Mouse (Mus musculus): ENCODE data around the gene Anks1b. TPM values are rescaled to one million over a fixed set of nuclear protein-coding genes. Genes with fewer than 3 reads are reported as not detected.

Gene Anks1b
- total RNA-seq, 1 experiment from 2014 or later, result not detected

DNA sequence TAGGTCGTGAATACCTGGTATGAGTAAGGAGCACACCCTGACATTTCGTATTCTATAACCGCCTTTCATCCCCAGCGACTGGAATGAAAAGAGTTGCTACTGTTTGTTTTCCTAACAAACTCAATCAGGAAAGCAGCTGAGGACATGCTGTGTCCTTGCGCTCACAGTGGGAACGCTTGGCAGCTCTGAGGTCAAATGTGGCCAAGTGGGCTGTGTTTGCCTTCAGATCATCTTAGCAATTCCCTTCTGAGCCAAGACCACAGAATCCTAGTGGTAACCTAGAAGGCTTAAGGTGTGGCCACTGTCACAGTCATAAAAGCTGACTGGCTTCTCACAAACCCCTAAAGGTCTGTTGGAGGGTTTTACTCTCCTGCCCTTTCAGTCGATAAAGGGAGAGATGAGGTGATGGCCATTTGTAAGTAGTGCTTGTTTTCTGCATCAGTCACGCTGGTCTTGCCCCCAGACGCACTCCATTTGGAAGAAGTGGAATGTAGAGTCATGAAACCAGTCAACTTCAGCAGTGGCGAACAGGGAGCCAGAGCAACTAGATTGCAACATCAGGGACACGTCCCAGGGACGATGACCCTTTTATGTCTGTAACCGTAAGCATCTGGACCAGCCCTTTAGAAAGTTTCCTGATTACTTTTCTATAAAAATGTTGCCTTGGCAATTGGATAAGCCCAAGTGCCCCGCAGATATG is 1068.8 kb downstream of the Anks1b start:
- ATAC-seq (replicated peaks; ENCODE audit: insufficient number of reproducible peaks, low FRiP score, low TSS enrichment, poor library complexity, severe bottlenecking), result no peak

GRCm38 (mm10) chr10:90947043-90947442 is 1073.7 kb downstream of the Anks1b start:
- no peak for ATAC-seq (replicated peaks; ENCODE audit: insufficient number of reproducible peaks, low FRiP score, low TSS enrichment, poor library complexity, severe bottlenecking)

DNA sequence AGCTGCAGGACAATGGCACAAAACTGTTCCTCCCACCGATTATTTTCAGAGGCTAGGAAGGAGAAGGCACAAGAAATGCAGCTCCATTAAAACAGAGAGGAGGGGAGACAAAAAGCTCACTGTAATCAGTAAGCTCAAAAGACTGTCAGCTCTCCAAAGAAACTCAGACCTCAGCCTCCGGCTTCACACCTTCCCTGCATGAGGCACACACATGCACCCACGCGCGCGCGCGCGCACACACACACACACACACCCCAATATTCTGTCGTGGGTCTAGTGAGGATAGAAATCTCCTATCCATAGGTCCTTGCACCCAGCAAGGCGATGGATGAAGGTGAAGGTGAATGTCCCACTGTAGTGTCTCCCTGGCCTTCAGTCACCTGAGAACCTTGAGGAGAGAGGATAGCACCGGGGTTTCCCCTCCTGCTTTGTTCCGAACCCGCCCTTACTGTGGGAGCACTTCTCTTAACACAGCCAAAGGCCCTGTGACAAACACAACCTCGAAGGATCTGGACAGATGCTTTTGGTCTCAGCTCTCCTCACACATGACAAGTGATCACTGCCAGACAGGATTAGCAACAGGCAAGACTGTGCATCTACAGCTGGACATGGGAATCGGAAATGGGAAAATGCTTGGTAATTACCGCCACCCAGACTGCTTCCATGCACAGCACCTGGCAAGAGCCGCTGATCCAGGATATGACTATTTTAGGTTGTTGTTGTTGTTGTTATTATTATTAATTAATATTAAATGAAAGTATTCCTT is 1074.5 kb downstream of the Anks1b start:
- ATAC-seq (replicated peaks; ENCODE audit: insufficient number of reproducible peaks, low FRiP score, low TSS enrichment, poor library complexity, severe bottlenecking), result no peak

DNA sequence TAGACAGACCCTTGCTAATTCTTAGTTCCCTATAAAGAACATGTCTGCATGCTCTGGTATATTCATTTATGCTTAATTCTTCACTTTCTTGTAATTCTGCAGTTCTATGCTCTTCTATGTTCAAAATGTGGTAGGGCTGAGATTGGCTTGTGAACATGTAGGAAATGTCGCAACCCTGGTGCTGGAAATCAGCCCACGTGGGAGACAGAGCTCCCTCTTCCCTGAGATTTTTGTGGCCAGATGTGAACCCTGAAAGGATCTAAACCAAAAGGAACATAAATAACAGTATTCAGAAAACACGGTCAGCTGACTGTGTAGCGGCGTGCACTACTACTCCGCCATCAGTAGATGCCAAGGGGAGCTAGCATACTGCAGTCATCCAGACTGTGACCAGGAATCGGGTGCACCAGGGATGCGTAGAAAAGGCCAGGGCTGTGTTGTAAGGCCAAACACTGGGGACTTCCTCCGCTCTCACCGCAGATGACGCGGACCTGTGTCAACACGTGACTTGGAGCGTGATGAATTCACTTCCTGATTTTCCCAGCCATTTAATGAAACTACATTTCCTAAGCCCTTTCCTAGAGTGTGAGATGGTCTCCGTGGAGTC is 1079.9 kb downstream of the Anks1b start:
- ATAC-seq (replicated peaks; ENCODE audit: insufficient number of reproducible peaks, low FRiP score, low TSS enrichment, poor library complexity, severe bottlenecking), result no peak

GRCm38 (mm10) chr10:90953821-90954220 is 1080.5 kb downstream of the Anks1b start:
- no peak for ATAC-seq (replicated peaks; ENCODE audit: insufficient number of reproducible peaks, low FRiP score, low TSS enrichment, poor library complexity, severe bottlenecking)

DNA sequence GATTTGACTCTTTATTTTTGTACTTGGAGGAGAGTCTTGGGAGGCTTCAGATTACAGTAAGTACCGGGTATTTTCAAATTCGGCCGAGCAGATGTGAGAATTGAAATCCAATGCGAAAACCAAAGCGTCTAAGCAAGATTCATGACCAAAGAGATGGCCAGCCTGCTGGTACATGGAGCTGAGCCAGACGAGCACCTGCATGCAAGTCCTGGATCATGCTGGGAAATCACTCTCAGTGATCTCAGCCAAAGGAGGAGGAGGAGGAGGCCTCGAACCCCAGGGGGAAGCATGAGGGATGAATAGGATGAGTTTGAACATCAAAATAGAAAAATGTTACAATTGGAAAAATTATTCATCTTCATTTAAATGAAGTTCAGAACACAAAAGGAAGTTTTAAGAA is 1087.1 kb downstream of the Anks1b start:
- ATAC-seq (replicated peaks; ENCODE audit: insufficient number of reproducible peaks, low FRiP score, low TSS enrichment, poor library complexity, severe bottlenecking), result no peak

DNA sequence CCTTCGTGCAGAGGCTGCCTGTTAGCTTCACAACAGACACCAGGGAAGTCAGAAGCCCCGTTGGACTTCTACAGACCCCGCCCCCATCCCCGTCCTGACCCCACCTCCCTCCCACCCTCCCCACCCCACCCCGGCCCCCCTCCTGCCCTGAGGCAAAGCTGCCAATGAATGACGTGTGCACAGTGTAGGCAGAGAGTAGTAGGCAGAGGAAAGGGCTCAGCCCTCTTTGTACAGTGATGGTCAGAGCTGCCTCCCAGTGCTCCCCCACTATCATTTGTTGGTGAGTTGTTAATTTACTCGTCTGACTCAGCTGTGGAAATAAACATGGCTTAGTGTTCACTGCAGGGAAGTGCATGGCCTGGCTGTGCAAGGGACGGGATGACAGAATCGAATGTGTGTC is 1091.2 kb downstream of the Anks1b start:
- ATAC-seq (replicated peaks; ENCODE audit: insufficient number of reproducible peaks, low FRiP score, low TSS enrichment, poor library complexity, severe bottlenecking), result no peak

DNA sequence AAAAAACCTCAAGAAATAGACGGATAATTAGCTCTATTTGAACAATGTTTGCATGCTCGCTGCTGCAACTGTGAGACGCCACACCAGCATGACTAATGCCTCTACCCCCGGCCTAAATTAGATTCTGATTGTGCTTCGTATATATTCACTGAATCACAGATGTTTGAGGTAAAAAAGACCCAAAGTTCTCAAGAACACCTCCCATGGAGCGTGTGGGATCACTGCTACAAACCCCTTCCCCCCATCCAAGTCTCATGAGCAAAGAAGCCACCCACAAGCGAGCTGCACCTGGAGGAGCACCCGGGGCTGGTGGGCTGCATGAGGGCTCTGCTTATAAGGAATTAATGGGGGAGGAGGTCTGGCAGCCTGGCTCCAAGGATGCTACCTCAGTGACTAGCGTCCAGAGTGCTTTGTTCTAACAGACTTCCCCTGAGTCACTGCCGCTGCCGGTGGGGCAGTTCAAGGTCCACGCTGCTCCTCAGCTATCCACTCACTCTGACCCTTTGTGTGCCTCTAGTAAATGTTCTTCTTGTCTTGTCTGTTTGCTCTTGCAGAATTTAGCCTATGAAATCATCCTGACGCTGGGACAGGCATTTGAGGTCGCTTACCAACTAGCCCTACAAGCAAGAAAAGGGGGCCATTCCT is 1092.5 kb downstream of the Anks1b start:
- ATAC-seq (replicated peaks; ENCODE audit: insufficient number of reproducible peaks, low FRiP score, low TSS enrichment, poor library complexity, severe bottlenecking), result no peak

DNA sequence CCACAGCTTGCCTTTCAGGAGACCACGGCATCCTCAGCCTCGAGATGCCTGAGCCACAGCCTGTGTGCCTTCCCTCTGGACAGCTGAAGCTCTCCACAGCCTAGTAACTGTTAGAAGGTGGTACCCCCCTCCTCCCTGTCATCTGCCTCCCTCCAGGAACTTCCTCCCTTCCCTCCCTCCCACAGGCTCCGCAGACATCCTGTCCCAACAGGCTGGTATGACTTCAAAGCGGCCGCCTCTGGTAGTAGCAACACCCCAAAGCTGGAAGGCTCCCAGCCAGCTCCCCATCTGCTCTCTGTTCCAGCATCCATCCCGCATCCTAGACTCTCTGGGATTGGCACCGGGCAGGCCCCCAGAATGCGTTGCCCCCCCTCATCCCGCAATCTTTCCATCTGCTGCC is 1093.5 kb downstream of the Anks1b start:
- ATAC-seq (replicated peaks; ENCODE audit: insufficient number of reproducible peaks, low FRiP score, low TSS enrichment, poor library complexity, severe bottlenecking), result no peak

DNA sequence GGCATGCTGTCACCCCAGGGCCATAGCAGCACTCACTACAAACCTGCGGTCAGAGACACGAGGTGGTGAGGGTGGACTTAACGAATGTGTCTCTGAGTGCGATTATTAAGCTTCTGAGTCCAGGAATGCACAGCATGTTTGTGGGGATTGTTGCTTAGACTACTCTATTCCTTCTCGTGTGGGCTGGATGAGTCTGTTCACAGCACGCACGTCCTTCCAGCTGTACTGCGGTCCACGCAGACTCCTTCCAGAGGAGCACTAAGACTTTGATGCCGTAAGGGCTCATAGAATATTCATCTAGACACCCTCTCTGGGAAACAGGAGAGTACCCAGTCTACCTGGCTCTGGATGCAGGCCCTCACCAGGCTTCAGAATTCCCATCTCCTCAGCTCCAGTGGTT is 1094.9 kb downstream of the Anks1b start:
- ATAC-seq (replicated peaks; ENCODE audit: insufficient number of reproducible peaks, low FRiP score, low TSS enrichment, poor library complexity, severe bottlenecking), result no peak

GRCm38 (mm10) chr10:90969355-90970174 is 1096.3 kb downstream of the Anks1b start:
- no peak for ATAC-seq (replicated peaks; ENCODE audit: insufficient number of reproducible peaks, low FRiP score, low TSS enrichment, poor library complexity, severe bottlenecking)

DNA sequence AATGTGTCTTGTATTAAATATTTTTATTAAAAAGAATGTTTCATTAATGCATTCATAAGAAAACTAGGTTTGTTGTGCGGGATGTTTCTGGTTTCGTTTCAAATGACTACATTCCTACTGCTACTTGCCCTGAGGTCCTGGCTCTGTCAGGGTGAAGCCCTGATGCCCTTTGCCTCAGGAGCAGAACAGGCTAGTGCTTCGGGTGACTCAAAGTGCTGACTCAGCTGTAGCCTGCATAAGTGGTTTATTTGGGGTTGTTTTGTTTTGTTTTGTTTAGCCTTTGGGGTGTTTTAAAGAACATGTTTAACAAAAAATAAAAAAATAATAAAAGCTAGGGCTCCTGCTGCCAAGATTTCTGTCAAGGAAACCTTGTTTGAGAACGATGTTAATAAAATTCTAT is 1097.3 kb downstream of the Anks1b start:
- ATAC-seq (replicated peaks; ENCODE audit: insufficient number of reproducible peaks, low FRiP score, low TSS enrichment, poor library complexity, severe bottlenecking), result no peak

- ATAC-seq (replicated peaks; ENCODE audit: insufficient number of reproducible peaks, low FRiP score, low TSS enrichment, poor library complexity, severe bottlenecking), result no peak
Measured at GRCm38 (mm10) chr10:90974084-90974483, 1100.8 kb downstream of the Anks1b start.

- no peak for ATAC-seq (replicated peaks; ENCODE audit: insufficient number of reproducible peaks, low FRiP score, low TSS enrichment, poor library complexity, severe bottlenecking)
Measured at GRCm38 (mm10) chr10:90974491-90974890, 1101.2 kb downstream of the Anks1b start.

DNA sequence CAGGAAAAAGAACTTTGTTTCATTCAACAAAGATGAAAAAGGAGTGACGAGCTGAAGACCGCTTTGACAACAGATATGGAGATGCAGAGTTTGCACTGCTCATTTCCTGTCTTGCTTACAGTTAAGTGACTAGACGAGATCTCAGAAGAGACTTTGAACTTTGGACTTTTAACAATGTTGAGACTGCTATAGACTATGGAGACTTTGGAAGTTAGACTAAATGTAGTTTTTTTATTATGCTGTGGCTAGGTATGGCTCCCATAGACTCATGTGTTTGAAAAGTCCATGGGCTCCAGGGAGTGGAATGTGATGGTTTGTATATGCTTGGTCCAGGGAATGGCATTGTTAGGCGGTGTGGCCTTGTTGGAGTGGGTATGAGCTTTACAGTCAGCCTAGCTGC is 1108.5 kb downstream of the Anks1b start:
- ATAC-seq (replicated peaks; ENCODE audit: insufficient number of reproducible peaks, low FRiP score, low TSS enrichment, poor library complexity, severe bottlenecking), result no peak

- no peak for ATAC-seq (replicated peaks; ENCODE audit: insufficient number of reproducible peaks, low FRiP score, low TSS enrichment, poor library complexity, severe bottlenecking)
Measured at GRCm38 (mm10) chr10:90983046-90983445, 1109.7 kb downstream of the Anks1b start.

DNA sequence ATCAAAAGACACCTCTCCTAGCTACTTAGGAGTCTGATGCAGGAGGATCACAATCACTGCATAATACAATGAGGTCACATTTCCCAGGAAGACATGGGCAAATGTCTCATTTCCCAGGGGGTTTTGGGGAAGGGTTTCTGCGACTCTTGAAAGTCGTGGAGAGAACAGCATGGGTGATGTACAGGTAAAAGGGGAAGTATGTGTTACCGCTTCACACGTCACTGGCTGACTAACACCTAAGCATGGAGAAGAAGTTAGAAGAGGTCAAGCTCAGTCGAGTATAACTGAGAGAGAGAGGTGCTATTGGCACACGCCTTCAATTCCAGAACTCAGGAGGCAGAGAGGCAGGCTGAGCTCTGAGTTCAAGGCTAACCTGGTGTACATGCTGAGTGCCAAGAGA is 1117.0 kb downstream of the Anks1b start:
- no peak for ATAC-seq (replicated peaks; ENCODE audit: insufficient number of reproducible peaks, low FRiP score, low TSS enrichment, poor library complexity, severe bottlenecking)

- ATAC-seq (replicated peaks; ENCODE audit: insufficient number of reproducible peaks, low FRiP score, low TSS enrichment, poor library complexity, severe bottlenecking), result no peak
Measured at GRCm38 (mm10) chr10:90992237-90992636, 1118.9 kb downstream of the Anks1b start.

- no peak for ATAC-seq (replicated peaks; ENCODE audit: insufficient number of reproducible peaks, low FRiP score, low TSS enrichment, poor library complexity, severe bottlenecking)
Measured at GRCm38 (mm10) chr10:90993869-90994268, 1120.6 kb downstream of the Anks1b start.
